Mouse (Mus musculus) embryonic fibroblast, embryonic 13.5 days (primary cell): Measurements from ENCODE around the gene Camk1g.

Experiments used
- CTCF ChIP-seq: IDR thresholded peaks from 2 replicates; pipeline ENCODE4 v1.5.1; 2011; ENCODE audit warnings: mild to moderate bottlenecking, control low read depth, low read length, moderate library complexity, borderline replicate concordance; ENCODE audit not compliant: insufficient read depth
- POLR2A ChIP-seq: IDR thresholded peaks from 2 replicates; pipeline ENCODE4 v1.6.1; 2011; ENCODE audit warnings: low read depth, mild to moderate bottlenecking, control low read depth, low read length, moderate library complexity

GRCm38 (mm10) chr1:193329557-193329956, 40.5 kb downstream of the Camk1g start:
- TF ChIP-seq CTCF (no peak), POLR2A (no peak)
